Mouse (Mus musculus) brown adipose tissue, adult 24 weeks (tissue): ENCODE measurements around the gene Ifitm10. TPM values are rescaled to one million over a fixed set of nuclear protein-coding genes. Genes with fewer than 3 reads are reported as not detected.
"Not testable (repeated sequence)": the region's sequence is repeated elsewhere in the genome, so short reads cannot be mapped to it uniquely, and the experiment has no call there.

ENCODE experiments used
- H3K27ac ChIP-seq: fragments of 200-500 bp; replicated peaks from 2 replicates; pipeline ENCODE4 v1.5.1; 2012; ENCODE audit warnings: low read depth, mild to moderate bottlenecking, low read length
- H3K4me1 ChIP-seq: fragments of 200-500 bp; 2 replicates; pipeline ENCODE4 v1.6.1; 2012; ENCODE audit warnings: low read length, mixed read lengths; ENCODE audit not compliant: control insufficient read depth, insufficient read depth, insufficient read length
- H3K4me3 ChIP-seq: fragments of 200-500 bp; 2 replicates; pipeline ENCODE4 v1.5.1; 2012; ENCODE audit warnings: low read depth, mild to moderate bottlenecking, low read length, moderate library complexity; ENCODE audit not compliant: insufficient read depth
- polyA plus RNA-seq: library from polyadenylated mRNA; stranded (reverse); fragments of >200 nt; gene quantifications from 2 replicates; pipeline ENCODE4 v1.2.4, GENCODE M21; 2012; ENCODE audit not compliant: missing spikeins, insufficient read depth, insufficient read length

Gene Ifitm10
- polyA plus RNA-seq, 1 experiment = 1.5 TPM

- Histone ChIP-seq H3K4me1 (no peaks in the 10 kb centered on the region), H3K27ac (no peak overlapping the region), H3K4me3 (no peak overlapping the region)
Measured at GRCm38 (mm10) chr7:142360743-142361142, 12.8 kb downstream of the Ifitm10 start.

- H3K4me1 ChIP-seq = no peaks in the 10 kb centered on the region
- H3K27ac ChIP-seq = no peak overlapping the region
- H3K4me3 ChIP-seq = no peak overlapping the region
Measured at GRCm38 (mm10) chr7:142359129-142359528, 14.4 kb downstream of the Ifitm10 start.

- H3K4me3 ChIP-seq = no peak overlapping the region
- no peak overlapping the region for H3K27ac ChIP-seq
- H3K4me1 ChIP-seq = no peaks in the 10 kb centered on the region
Measured at GRCm38 (mm10) chr7:142357566-142357965, 16.0 kb downstream of the Ifitm10 start.

- Histone ChIP-seq H3K4me3 (no peak overlapping the region), H3K27ac (no peak overlapping the region)
Measured at GRCm38 (mm10) chr7:142354661-142355233, 18.8 kb downstream of the Ifitm10 start.

GRCm38 (mm10) chr7:142353854-142354253 is 19.7 kb downstream of the Ifitm10 start:
- Histone ChIP-seq H3K27ac (no peak overlapping the region), H3K4me1 (no peaks in the 10 kb centered on the region)

More at GRCm38 (mm10) chr7:142354661-142355233, 18.8 kb downstream of the Ifitm10 start:
- H3K4me1 ChIP-seq = no peaks in the 10 kb centered on the region

GRCm38 (mm10) chr7:142351569-142351968 is 22.0 kb downstream of the Ifitm10 start:
- H3K4me1 ChIP-seq = no peaks in the 10 kb centered on the region
- H3K4me3 ChIP-seq = no peak overlapping the region
- H3K27ac ChIP-seq = no peak overlapping the region

More at GRCm38 (mm10) chr7:142353854-142354253, 19.7 kb downstream of the Ifitm10 start:
- no peak overlapping the region for H3K4me3 ChIP-seq

- no peak overlapping the region for H3K27ac ChIP-seq
- no peak overlapping the region for H3K4me3 ChIP-seq
- H3K4me1 ChIP-seq = no peaks in the 10 kb centered on the region
Measured at GRCm38 (mm10) chr7:142349308-142349961, 24.1 kb downstream of the Ifitm10 start.

GRCm38 (mm10) chr7:142347542-142347941 is 26.0 kb downstream of the Ifitm10 start:
- Histone ChIP-seq H3K4me3 (no peak overlapping the region), H3K27ac (no peak overlapping the region), H3K4me1 (no peaks in the 10 kb centered on the region)

GRCm38 (mm10) chr7:142342247-142342640 is 31.3 kb downstream of the Ifitm10 start:
- Histone ChIP-seq H3K4me1 (no peaks in the 10 kb centered on the region), H3K4me3 (no peak overlapping the region), H3K27ac (no peak overlapping the region)

- Histone ChIP-seq H3K27ac (no peak overlapping the region), H3K4me1 (no peaks in the 10 kb centered on the region), H3K4me3 (no peak overlapping the region)
Measured at GRCm38 (mm10) chr7:142341564-142342246, 31.8 kb downstream of the Ifitm10 start.

GRCm38 (mm10) chr7:142340269-142340970 is 33.1 kb downstream of the Ifitm10 start:
- Histone ChIP-seq H3K4me3 (no peak overlapping the region), H3K27ac (no peak overlapping the region), H3K4me1 (no peaks in the 10 kb centered on the region)

GRCm38 (mm10) chr7:142335151-142335550 is 38.4 kb downstream of the Ifitm10 start:
- no peak overlapping the region for H3K4me3 ChIP-seq
- H3K27ac ChIP-seq = no peak overlapping the region
- no peaks in the 10 kb centered on the region for H3K4me1 ChIP-seq

- H3K27ac ChIP-seq = no peak overlapping the region
- no peak overlapping the region for H3K4me3 ChIP-seq
- peaks cover 3% of the 10 kb centered on the region; the same call in 1 of the 2 replicates for H3K4me1 ChIP-seq
Measured at GRCm38 (mm10) chr7:142334246-142334645, 39.3 kb downstream of the Ifitm10 start.

GRCm38 (mm10) chr7:142332741-142333140 is 40.8 kb downstream of the Ifitm10 start:
- not testable (repeated sequence) for H3K27ac ChIP-seq, H3K4me1 ChIP-seq, H3K4me3 ChIP-seq

- no peak overlapping the region for H3K27ac ChIP-seq
- peaks cover 3% of the 10 kb centered on the region; the same call in 1 of the 2 replicates for H3K4me1 ChIP-seq
- H3K4me3 ChIP-seq = no peak overlapping the region
Measured at GRCm38 (mm10) chr7:142331281-142331680, 42.3 kb downstream of the Ifitm10 start.
